Mouse (Mus musculus) hindbrain, embryonic 10.5 days (tissue): ENCODE results near the gene Gipr. TPM values are rescaled to one million over a fixed set of nuclear protein-coding genes. Genes with fewer than 3 reads are reported as not detected.
A peak's percentile ranks its signal among the peaks of the same experiment; 100 is the strongest.

ENCODE experiments used
- DNase-seq: peaks from one replicate; pipeline ENCODE4 v3.0.0-alpha.2; 2017; ENCODE audit warnings: low spot score
- H3K27ac ChIP-seq: fragments of 300-500 bp; sonication (generic); 2 replicates; pipeline ENCODE4 v1.5.1; 2016; ENCODE audit warnings: mild to moderate bottlenecking, moderate library complexity
- H3K27me3 ChIP-seq: fragments of 300-500 bp; sonication (generic); 2 replicates; pipeline ENCODE4 v1.6.1; 2016; ENCODE audit warnings: mild to moderate bottlenecking; ENCODE audit not compliant: poor library complexity, insufficient read depth, severe bottlenecking
- H3K36me3 ChIP-seq: fragments of 300-500 bp; sonication (generic); 2 replicates; pipeline ENCODE4 v1.6.1; 2016; ENCODE audit warnings: mild to moderate bottlenecking, moderate library complexity
- H3K4me1 ChIP-seq: fragments of 300-500 bp; sonication (generic); replicated peaks from 2 replicates; pipeline ENCODE4 v1.6.1; 2016; ENCODE audit warnings: mild to moderate bottlenecking
- H3K4me3 ChIP-seq: fragments of 300-500 bp; sonication (generic); 2 replicates; pipeline ENCODE4 v1.5.1; 2016; ENCODE audit warnings: mild to moderate bottlenecking, moderate library complexity
- H3K9me3 ChIP-seq: fragments of 300-500 bp; sonication (generic); 2 replicates; pipeline ENCODE4 v1.6.1; 2016; ENCODE audit warnings: mild to moderate bottlenecking, moderate library complexity
- WGBS: fragments of 180-500 bp; shearing (Covaris S2); methylation state at CpG from one replicate; pipeline ENCODE4 v1.1.7; 2016; 5-methylcytosine and 5-hydroxymethylcytosine counted together
- polyA plus RNA-seq: library from polyadenylated mRNA; unstranded; fragments of >200 nt; fragmentation: Nextera tagmentation; extraction: Ambion mirVana; gene quantifications from 2 replicates; pipeline ENCODE4 v1.2.1, GENCODE M21; 2016

Gipr gene
- polyA plus RNA-seq, 1 experiment from 2014 or later: 0.95 TPM

- H3K27me3 ChIP-seq: peaks cover 64% of the 10 kb centered on the region
- peaks cover 60% of the 10 kb centered on the region for H3K4me1 ChIP-seq
- H3K4me3 ChIP-seq: peak within 1 kb of the TSS; percentile 57
- H3K27ac ChIP-seq: peak within 1 kb of the TSS; percentile 83
- WGBS: 1% methylated on average over 30 of the region's 30 CpGs
- DNase-seq: peak; percentile 64
- H3K36me3 ChIP-seq: no peaks in the 10 kb centered on the region
- H3K9me3 ChIP-seq: 0 out of 2 replicates have a peak, but pooled peaks cover 4% of the 10 kb centered on the region
Observed at GRCm38 (mm10) chr7:19175708-19176515, 10.0 kb upstream of the Gipr start, which contains the start of gene Eml2. Gene Eml2, plus strand, starts transcription at chr7:19176421.

DNA sequence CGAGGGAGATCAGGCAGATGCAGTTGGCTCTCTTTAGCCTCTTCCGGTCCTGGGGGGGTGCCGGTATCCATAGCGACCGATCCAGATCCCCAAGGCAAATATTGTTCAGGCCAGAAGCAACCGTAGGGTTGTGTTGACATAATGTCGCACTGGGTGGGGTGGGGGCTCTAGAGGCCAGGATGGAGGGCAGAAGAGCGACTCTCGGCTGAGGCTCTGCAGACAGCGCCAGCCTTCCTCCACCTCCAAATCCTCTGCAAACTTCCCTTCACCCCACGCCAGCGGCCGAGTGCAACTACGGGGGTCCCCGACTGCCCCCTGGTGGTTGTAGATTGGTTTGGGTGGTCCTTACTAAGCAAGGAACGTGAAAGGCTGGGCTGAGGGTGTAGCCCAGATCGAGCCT lies 6.9 kb upstream of the Gipr start:
- peak; percentile 88 for DNase-seq
- H3K9me3 ChIP-seq: no peaks in the 10 kb centered on the region
- peaks cover 46% of the 10 kb centered on the region for H3K4me1 ChIP-seq
- peak overlapping the region; percentile 76 for H3K27ac ChIP-seq
- WGBS: 3% methylated on average over 17 of the region's 17 CpGs
- peaks cover 38% of the 10 kb centered on the region for H3K27me3 ChIP-seq
- no peaks in the 10 kb centered on the region for H3K36me3 ChIP-seq
- H3K4me3 ChIP-seq: peak overlapping the region; percentile 49

DNA sequence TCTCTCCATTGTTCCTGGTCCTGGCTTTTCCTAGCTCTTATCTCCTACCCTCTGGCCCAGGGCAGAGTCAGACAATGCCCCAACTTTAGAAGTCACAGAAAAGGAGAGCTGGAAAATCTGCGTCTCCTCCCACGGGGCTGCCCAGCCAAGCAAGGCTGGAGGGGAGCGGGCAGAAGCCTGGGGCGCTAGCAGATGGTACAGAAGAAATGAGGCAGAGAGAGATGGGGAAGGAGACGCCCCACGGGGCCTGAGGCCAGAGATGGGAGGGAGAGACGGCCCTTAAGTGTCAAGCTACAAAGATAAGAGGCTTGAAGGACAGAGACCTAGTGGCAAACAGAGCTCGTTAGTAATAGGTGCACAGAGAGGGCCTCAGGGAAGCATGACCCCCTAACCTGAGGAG lies 5.9 kb upstream of the Gipr start:
- Histone ChIP-seq H3K4me1 (peaks cover 39% of the 10 kb centered on the region), H3K4me3 (no peak overlapping the region), H3K27me3 (peaks cover 28% of the 10 kb centered on the region), H3K27ac (peak overlapping the region; percentile 76), H3K36me3 (no peaks in the 10 kb centered on the region), H3K9me3 (peaks cover 3% of the 10 kb centered on the region; the same call in 1 of the 2 replicates)
- 56% methylated on average over 8 of the region's 8 CpGs for WGBS
- no peak for DNase-seq

GRCm38 (mm10) chr7:19170142-19170541 lies 4.2 kb upstream of the Gipr start:
- Histone ChIP-seq H3K9me3 (peaks cover 3% of the 10 kb centered on the region; the same call in 1 of the 2 replicates), H3K27ac (0 out of 2 replicates have a peak overlapping the region, but pooled peaks have one; percentile 30), H3K4me3 (no peak overlapping the region), H3K36me3 (no peaks in the 10 kb centered on the region), H3K27me3 (peaks cover 25% of the 10 kb centered on the region), H3K4me1 (peaks cover 38% of the 10 kb centered on the region)
- DNase-seq: no peak
- WGBS: 65% methylated on average over 8 of the region's 8 CpGs

DNA sequence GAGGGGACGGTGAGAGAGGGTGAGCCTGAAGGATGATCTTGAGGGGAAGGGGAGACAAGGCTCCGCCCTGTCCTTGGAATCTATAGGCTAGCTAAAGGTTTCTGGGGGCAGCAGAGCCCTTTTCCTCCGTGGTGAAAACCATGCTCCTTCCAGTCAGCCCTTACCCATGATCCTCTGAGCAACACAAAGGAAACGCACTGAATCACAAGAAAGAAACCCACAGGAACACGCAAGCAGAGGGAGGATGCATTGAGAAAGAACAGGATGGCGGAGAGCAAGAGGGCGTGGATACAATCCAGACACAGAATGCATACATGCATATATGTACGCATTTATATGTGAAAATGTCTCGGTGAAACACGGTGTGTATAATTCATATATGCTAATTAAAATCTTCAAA lies 3.6 kb upstream of the Gipr start:
- Histone ChIP-seq H3K27ac (no peak overlapping the region), H3K9me3 (peaks cover 3% of the 10 kb centered on the region; the same call in 1 of the 2 replicates), H3K4me3 (no peak overlapping the region), H3K4me1 (peaks cover 44% of the 10 kb centered on the region), H3K27me3 (peaks cover 25% of the 10 kb centered on the region), H3K36me3 (no peaks in the 10 kb centered on the region)
- WGBS: 66% methylated on average over 10 of the region's 10 CpGs
- no peak for DNase-seq

DNA sequence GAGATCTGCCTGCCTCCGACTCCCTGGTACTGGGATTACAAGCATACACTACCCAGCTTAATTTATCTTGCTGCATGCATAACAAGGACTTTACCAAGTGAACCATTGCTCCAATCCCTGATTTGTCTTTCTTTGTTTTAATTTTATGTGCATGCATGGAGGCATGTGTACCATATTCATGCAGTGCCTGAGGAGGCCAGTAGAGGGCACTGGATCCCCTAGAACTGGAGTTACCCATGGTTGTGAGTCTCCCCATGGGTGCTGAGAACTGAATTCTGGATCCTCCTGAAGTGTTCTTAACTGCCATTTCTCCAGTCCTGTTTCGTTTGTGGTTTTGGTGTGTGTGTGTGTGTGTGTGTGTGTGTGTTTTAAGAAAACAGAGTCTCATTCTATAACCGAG lies 1.1 kb upstream of the Gipr start:
- DNase-seq: no peak
- 93% methylated on average over 3 of the region's 3 CpGs for WGBS
- Histone ChIP-seq H3K4me3 (no peak overlapping the region), H3K27ac (no peak overlapping the region), H3K36me3 (no peaks in the 10 kb centered on the region), H3K27me3 (peaks cover 49% of the 10 kb centered on the region), H3K9me3 (peaks cover 3% of the 10 kb centered on the region; the same call in 1 of the 2 replicates), H3K4me1 (peaks cover 42% of the 10 kb centered on the region)

GRCm38 (mm10) chr7:19164978-19165377 lies 949 bp downstream of the Gipr start:
- Histone ChIP-seq H3K4me1 (peaks cover 42% of the 10 kb centered on the region), H3K9me3 (peaks cover 3% of the 10 kb centered on the region; the same call in 1 of the 2 replicates), H3K27ac (no peak overlapping the region), H3K27me3 (peaks cover 65% of the 10 kb centered on the region), H3K36me3 (no peaks in the 10 kb centered on the region), H3K4me3 (peak overlapping the region; percentile 31)
- no peak for DNase-seq
- 4% methylated on average over 13 of the region's 13 CpGs for WGBS

GRCm38 (mm10) chr7:19164189-19164588 lies 1.7 kb downstream of the Gipr start:
- DNase-seq: no peak
- no peaks in the 10 kb centered on the region for H3K36me3 ChIP-seq
- WGBS: 3% methylated on average over 6 of the region's 6 CpGs
- peak overlapping the region; percentile 31 for H3K4me3 ChIP-seq
- no peak overlapping the region for H3K27ac ChIP-seq
- H3K4me1 ChIP-seq: peaks cover 45% of the 10 kb centered on the region
- H3K9me3 ChIP-seq: peaks cover 3% of the 10 kb centered on the region; the same call in 1 of the 2 replicates
- peaks cover 73% of the 10 kb centered on the region for H3K27me3 ChIP-seq

DNA sequence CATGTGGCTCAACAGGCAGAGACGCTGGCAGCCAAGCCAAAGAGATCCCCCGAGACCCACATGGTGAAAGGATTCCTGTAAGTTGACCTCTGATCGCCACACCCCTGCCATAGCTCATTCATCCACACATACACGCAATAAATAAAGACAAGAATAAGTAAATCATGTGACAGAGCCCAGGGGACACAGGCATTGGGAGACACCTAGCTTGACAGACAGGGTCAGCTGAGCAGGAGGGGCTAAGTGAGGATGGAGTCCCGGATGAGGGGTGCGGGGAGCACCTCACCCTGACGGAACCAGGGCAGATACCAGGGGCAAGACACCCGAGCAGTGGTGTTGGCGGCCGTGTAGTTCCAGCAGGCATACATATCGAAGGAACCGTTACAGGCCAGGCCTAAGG lies 2.2 kb downstream of the Gipr start:
- H3K27ac ChIP-seq: 0 out of 2 replicates have a peak overlapping the region, but pooled peaks have one; percentile 8
- peaks cover 46% of the 10 kb centered on the region for H3K4me1 ChIP-seq
- peaks cover 3% of the 10 kb centered on the region; the same call in 1 of the 2 replicates for H3K9me3 ChIP-seq
- WGBS: 34% methylated on average over 12 of the region's 12 CpGs
- DNase-seq: no peak
- H3K4me3 ChIP-seq: peak overlapping the region; percentile 31
- H3K36me3 ChIP-seq: no peaks in the 10 kb centered on the region
- H3K27me3 ChIP-seq: peaks cover 77% of the 10 kb centered on the region

DNA sequence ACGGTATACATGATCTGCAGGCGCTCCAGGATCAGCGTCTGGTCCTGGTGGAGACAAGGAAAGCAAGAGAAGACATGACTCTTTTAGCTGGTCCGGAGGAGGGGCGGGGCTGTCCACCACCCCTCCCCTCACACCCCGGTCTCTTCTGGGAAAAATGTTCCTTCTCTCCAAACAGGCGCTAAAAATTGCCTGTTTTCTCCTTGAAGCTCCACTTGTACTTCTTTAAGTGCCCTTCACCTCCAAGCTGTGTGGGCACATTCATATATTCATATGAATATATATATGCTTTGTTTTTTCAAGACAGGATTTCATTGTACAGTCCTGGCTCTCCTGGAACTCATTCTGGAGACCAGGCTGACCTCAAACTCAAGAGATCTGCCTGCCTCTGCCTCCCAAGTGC lies 3.0 kb downstream of the Gipr start:
- Histone ChIP-seq H3K27me3 (peaks cover 77% of the 10 kb centered on the region), H3K36me3 (no peaks in the 10 kb centered on the region), H3K27ac (no peak overlapping the region), H3K4me1 (peaks cover 46% of the 10 kb centered on the region), H3K9me3 (peaks cover 3% of the 10 kb centered on the region; the same call in 1 of the 2 replicates), H3K4me3 (no peak overlapping the region)
- DNase-seq: no peak
- WGBS: 85% methylated on average over 7 of the region's 7 CpGs

DNA sequence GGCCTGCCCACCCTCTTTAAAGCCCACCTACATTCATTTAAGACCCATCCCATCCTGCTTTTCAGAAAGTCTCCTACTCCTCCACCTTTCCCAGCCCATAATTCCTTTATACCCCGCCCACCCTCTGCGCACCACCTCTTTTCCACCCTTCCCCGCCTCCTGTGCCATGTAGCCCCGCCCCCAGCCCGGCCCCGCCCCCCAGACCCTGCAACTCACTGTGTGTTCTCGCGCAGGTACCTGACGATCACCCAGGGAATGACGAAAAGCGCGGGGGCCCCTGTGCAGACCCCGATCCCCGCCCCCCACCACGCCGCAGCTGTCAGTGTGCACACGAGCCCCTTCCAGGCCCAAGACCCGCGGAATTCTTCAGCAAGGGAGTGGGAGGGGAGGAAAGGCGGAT lies 5.8 kb downstream of the Gipr start:
- peaks cover 14% of the 10 kb centered on the region for H3K36me3 ChIP-seq
- H3K4me3 ChIP-seq: peak overlapping the region; percentile 52
- H3K27me3 ChIP-seq: peaks cover 70% of the 10 kb centered on the region
- 2% methylated on average over 20 of the region's 20 CpGs for WGBS
- peak overlapping the region; percentile 23; the same call in 1 of the 2 replicates for H3K27ac ChIP-seq
- DNase-seq: peak; percentile 60
- H3K4me1 ChIP-seq: peaks cover 44% of the 10 kb centered on the region
- H3K9me3 ChIP-seq: no peaks in the 10 kb centered on the region

DNA sequence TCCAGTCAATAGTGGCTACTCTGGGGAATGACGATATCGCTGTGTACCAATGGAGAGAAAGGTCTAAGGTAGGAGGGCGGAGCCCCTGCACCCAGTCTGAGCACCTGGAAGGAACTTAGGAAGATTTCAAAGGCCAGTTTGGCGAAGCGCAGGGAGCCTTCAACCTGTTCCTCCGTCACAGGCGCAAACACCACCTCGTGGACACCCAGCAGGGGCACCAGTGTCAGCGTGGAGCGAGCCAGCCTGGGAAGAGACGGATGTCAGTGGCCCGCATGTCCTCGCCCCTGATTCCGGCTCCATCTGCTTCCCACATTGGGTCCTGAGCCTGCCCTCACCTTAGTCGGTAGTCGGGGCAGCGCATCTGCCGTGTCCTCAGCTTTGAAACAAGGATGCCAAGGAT lies 6.5 kb downstream of the Gipr start:
- Histone ChIP-seq H3K36me3 (peaks cover 21% of the 10 kb centered on the region), H3K27ac (no peak overlapping the region), H3K4me1 (peaks cover 37% of the 10 kb centered on the region), H3K27me3 (peaks cover 63% of the 10 kb centered on the region), H3K9me3 (no peaks in the 10 kb centered on the region), H3K4me3 (peak overlapping the region; percentile 52)
- no peak for DNase-seq
- 13% methylated on average over 18 of the region's 18 CpGs for WGBS

GRCm38 (mm10) chr7:19158601-19159000 lies 7.3 kb downstream of the Gipr start:
- no peak for DNase-seq
- H3K4me1 ChIP-seq: peaks cover 29% of the 10 kb centered on the region
- 65% methylated on average over 11 of the region's 11 CpGs for WGBS
- H3K9me3 ChIP-seq: no peaks in the 10 kb centered on the region
- H3K27ac ChIP-seq: no peak overlapping the region
- H3K4me3 ChIP-seq: no peak overlapping the region
- H3K27me3 ChIP-seq: peaks cover 55% of the 10 kb centered on the region
- H3K36me3 ChIP-seq: peaks cover 29% of the 10 kb centered on the region
